Mouse (Mus musculus) right cerebral cortex, postnatal 36 days (tissue): ENCODE data around the gene Ankrd65.
A peak's percentile ranks its signal among the peaks of the same experiment; 100 is the strongest.
"Not testable (repeated sequence)": the region's sequence is repeated elsewhere in the genome, so short reads cannot be mapped to it uniquely, and the experiment has no call there.

ENCODE experiments used
- DNase-seq, 2 experiments: peaks; one replicate each; pipeline ENCODE4 v3.0.0; 2022; ENCODE audit warnings: low spot score in 2 of 2, mixed read lengths in 1 of 2

Gene Ankrd65

DNA sequence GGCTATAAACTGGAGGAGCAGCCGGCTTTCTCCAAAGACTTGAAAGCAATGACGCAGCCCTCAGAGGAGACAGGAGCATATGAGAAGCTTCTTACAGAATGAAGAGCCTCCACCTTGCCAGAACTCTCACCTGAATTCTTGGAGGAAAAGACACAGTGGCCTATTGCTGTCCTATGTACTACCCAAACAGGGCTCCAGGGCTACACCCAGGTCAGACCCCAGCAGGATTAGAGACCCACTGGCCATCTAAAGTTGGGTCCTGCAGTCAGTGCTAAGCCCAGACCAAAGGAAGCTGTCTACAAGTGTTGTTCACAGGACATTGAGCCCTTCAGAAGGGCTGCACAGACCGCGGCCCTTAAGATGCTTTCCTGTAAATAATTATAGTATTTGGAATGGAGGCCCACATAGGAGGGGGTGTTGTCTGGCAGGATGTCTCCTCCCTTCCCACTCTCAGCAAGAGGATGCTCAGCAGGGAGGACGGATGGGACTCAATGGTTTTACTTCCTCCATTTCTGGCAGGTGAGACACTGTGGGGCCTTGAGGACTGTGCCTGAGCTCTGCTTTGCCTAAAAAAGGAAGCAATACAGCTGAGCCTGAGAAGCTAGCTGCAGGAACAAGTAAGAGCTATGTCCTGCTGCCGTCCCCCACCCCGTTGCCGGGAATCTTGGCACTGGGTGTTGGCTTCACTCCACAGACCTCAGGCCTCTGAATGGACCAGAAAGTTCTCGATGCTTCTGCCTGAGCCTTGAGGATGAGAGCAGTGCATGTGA is 15.1 kb upstream of the Ankrd65 start:
- DNase-seq, result no peak

- no peak for DNase-seq
Measured at GRCm38 (mm10) chr4:155775855-155776254, 14.4 kb upstream of the Ankrd65 start.

- no peak for DNase-seq
Measured at GRCm38 (mm10) chr4:155776704-155777335, 13.4 kb upstream of the Ankrd65 start.

- no peak for DNase-seq
Measured at GRCm38 (mm10) chr4:155777816-155778215, 12.4 kb upstream of the Ankrd65 start.

- DNase-seq, result no peak
Measured at GRCm38 (mm10) chr4:155779498-155779897, 10.7 kb upstream of the Ankrd65 start.

DNA sequence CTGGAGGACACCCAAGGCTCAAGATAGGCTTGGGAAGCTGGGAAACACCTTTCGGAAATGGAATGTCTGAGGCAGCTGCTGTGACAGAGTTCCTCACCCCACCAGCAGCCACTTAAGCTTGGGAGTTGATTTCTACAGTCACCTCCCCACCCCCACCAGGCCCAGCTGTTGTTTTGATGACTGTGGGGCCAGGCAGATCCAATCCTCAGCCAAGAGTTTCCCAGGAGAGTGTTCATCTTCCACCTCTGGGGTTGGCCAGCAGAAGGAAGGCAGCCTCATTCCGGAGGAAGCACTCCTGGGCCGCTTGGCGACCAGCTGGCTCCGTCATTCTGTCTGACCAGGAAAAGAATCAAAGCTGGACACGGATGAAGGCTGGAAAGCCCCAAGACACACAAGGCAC is 9.3 kb upstream of the Ankrd65 start:
- DNase-seq, result no peak

DNA sequence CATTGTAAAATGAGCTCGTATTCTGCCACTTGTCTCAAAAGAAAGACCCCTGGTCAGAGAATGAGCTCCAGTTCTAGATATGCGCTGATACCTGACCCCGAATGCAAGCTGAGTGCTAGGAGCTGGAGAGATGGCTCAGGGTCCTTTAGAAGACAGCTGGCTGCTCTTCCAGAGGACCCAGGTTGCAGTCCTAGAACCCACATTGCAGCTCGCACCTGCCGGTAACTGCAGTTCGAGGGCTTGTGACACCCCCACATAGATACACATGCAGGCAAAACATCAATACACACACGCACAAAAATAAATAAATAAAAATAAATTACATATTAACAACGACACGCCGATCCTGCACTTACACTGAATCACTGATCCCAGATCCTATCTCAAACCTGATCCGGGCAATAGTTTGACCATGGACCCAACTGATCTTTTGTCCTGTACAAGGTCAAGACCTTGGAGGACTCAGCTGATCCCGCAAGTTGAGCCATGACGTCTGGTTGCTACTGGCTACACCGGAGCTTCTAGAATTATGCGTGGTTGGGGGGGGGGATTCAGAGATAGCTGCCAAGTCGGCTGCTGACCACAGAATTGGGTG is 6.7 kb upstream of the Ankrd65 start:
- no peak for DNase-seq

GRCm38 (mm10) chr4:155784081-155784701 is 6.0 kb upstream of the Ankrd65 start:
- peak in 1 of 2 experiments; percentile 62 for DNase-seq

GRCm38 (mm10) chr4:155785246-155785645 is 5.0 kb upstream of the Ankrd65 start:
- DNase-seq, result no peak

- DNase-seq, result no peak
Measured at GRCm38 (mm10) chr4:155785819-155786218, 4.4 kb upstream of the Ankrd65 start, which contains the start of gene Tmem88b. TSS of gene Tmem88b (minus strand) at chr4:155785874.

GRCm38 (mm10) chr4:155788300-155788699 is 1.9 kb upstream of the Ankrd65 start:
- DNase-seq, result no peak

- DNase-seq, result not testable (repeated sequence)
Measured at GRCm38 (mm10) chr4:155788833-155789232, 1.4 kb upstream of the Ankrd65 start.

GRCm38 (mm10) chr4:155790650-155791161 is 467 bp downstream of the Ankrd65 start:
- no peak for DNase-seq

DNA sequence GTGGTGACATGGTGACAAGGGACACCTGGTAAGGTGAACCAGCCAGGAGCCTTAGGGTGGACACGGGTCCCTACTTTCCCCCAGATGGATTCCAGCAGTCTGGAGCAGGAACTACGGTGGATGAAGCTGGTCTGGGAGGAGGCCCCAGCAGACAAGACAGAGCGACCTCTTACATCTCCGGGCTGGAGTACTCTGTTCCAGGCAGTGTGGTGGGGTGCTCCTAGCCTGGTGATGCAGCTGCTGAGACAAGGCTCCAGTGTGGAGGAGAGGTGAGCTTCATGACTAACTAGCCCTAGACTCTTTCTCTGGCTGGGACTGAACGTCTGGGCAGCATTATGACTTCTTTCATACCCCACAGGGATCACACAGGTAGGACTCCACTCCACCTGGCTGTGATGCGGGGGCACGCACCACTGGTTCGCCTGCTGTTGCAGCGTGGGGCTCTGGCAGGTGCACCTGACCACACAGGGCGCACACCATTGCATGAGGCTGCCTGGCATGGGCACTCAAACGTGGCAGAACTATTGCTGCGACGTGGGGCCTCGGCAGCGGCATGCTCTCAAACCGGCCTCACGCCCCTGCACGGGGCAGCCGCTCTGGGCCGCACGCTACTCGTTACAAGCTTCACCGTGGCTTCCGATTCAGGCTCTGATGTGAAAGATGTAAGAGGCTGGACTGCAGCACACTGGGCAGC is 1.1 kb downstream of the Ankrd65 start:
- no peak for DNase-seq

GRCm38 (mm10) chr4:155793730-155794129 is 3.5 kb downstream of the Ankrd65 start:
- no peak for DNase-seq

DNA sequence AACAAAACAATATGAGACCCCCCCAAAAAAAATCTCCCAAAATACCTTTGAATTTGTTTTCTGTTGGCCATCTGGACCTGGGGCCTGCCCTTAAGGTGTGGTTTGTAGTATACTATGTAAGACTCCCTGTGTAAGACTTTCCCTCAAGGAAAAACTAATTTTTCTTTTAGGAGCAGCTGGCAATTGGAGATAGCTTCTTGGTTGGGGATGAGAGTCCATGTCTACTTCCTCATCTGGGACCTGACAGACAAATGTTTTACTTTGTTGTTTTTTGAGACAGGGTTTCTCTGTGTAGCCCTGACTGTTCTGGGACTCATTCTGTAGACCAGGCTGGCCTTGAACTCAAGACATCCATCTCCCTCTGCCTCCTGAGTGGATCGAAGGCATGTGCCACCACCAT is 11.8 kb downstream of the Ankrd65 start:
- no peak for DNase-seq

- no peak for DNase-seq
Measured at GRCm38 (mm10) chr4:155802741-155803339, 12.6 kb downstream of the Ankrd65 start, which contains the start of gene Mrpl20. TSS of gene Mrpl20 (plus strand) at chr4:155802878.

DNA sequence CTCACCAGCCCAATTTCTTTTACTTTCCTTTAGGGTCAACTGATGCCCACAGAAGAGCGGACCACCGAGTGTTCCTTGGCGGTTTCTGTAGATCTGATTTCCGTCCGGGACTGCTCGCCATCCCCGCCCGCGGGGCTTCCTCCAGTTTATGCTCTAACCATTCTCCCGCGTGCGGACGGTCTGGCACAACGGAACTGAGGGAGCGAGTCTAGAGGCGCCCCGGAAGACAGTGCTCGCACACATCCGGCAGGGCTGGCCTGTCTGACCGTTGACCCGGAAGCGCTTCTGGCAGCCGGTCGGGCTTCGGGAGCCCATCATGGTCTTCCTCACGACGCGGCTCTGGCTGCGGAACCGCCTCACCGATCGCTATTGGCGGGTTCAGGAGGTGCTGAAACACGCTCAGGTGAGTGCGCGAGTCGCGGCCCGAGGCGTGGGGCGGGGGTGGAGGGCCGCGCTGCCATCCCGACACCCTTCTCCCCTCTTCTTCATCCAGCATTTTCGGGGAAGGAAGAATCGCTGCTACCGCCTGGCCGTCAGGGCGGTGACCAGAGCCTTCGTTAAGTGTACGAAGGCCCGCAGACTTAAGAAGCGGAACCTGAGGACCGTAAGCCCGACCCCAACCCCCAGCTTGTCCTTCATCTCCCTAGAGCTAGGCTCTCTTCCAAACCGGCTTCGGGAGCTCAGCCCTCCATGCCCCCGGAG is 13.3 kb downstream of the Ankrd65 start:
- DNase-seq, result peak; percentile 89

- no peak for DNase-seq
Measured at GRCm38 (mm10) chr4:155807841-155808240, 17.6 kb downstream of the Ankrd65 start.

GRCm38 (mm10) chr4:155811929-155812664 is 21.9 kb downstream of the Ankrd65 start, which contains the start of gene Ccnl2:
TSS of gene Ccnl2 (plus strand) at chr4:155812489.
- peak; percentile 91 to 93 for DNase-seq
